Mouse (Mus musculus): ENCODE results near the gene Tlx2. TPM values are rescaled to one million over a fixed set of nuclear protein-coding genes. Genes with fewer than 3 reads are reported as not detected.

The Tlx2 gene
- polyA plus RNA-seq, 1 experiment: 0.11 TPM

DNA sequence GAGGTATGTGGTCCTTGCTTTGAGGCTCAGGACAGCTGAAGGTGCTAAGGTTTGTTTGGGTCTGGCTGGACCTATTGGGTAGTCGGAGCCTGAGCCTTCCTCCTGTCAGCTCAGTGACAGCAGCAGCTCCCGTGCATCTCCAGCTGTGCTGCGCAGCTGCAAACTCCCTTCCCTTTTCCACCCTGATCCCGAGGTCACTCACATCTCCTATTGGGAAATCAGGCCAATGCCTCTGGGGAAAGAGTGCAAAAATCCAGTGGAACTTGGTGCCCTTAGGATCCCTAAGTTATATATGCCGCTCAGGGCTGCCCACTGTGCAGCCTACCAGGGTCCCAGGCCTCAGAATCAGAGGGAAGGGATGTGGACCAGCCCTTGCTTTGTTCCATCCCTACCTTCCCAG is 13.4 kb upstream of the Tlx2 start:
- H3K27ac ChIP-seq (ENCODE audit: control insufficient read depth, insufficient read depth, low read length): no peak overlapping the region
- 75% methylated on average over 5 of the region's 5 CpGs for WGBS
- no peaks in the 10 kb centered on the region for H3K36me3 ChIP-seq (ENCODE audit: control insufficient read depth, insufficient read depth, low read length)
- peaks cover 19% of the 10 kb centered on the region for H3K27me3 ChIP-seq (ENCODE audit: control insufficient read depth, insufficient read depth, low read length)
- TF ChIP-seq POLR2A (IDR thresholded peaks at IDR 0.05; ENCODE audit: control insufficient read depth, extremely low read depth, insufficient read depth, low read length, poor library complexity): no peak
- TF ChIP-seq CTCF (IDR thresholded peaks at IDR 0.05; ENCODE audit: borderline replicate concordance, control insufficient read depth, extremely low read depth, insufficient read depth, low read length, poor library complexity): no peak
- peaks cover 11% of the 10 kb centered on the region for H3K4me1 ChIP-seq (replicated peaks; ENCODE audit: control insufficient read depth, insufficient read depth, low read length)
- no peak for DNase-seq
- H3K4me3 ChIP-seq (ENCODE audit: control insufficient read depth, insufficient read depth, low read length): no peak overlapping the region

DNA sequence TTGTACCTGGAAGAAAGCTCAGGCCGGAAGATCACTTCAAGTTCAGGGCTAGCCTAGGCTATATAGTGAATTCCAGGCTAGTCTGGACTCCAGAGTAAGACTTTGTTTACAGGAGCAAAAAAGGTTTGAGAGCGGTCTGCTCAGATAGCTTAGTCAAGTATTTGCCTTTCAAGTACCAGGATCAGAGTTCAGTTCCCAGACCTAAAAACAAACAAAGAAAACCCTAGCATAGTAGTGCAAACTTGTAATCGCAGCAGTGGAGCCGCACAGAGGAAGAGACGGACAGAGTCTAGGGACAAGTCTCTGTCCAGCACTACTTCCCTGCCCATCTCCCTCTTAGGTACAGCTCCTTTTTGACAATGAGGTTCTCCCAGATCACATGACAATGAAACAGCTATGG is 10.1 kb upstream of the Tlx2 start:
- no peak overlapping the region for H3K4me3 ChIP-seq (ENCODE audit: control insufficient read depth, insufficient read depth, low read length)
- DNase-seq: no peak
- peaks cover 11% of the 10 kb centered on the region for H3K4me1 ChIP-seq (replicated peaks; ENCODE audit: control insufficient read depth, insufficient read depth, low read length)
- no peak for TF ChIP-seq POLR2A (IDR thresholded peaks at IDR 0.05; ENCODE audit: control insufficient read depth, extremely low read depth, insufficient read depth, low read length, poor library complexity)
- TF ChIP-seq CTCF (IDR thresholded peaks at IDR 0.05; ENCODE audit: borderline replicate concordance, control insufficient read depth, extremely low read depth, insufficient read depth, low read length, poor library complexity): no peak
- 98% methylated on average over 5 of the region's 5 CpGs for WGBS
- no peaks in the 10 kb centered on the region for H3K36me3 ChIP-seq (ENCODE audit: control insufficient read depth, insufficient read depth, low read length)
- no peak overlapping the region for H3K27ac ChIP-seq (ENCODE audit: control insufficient read depth, insufficient read depth, low read length)
- H3K27me3 ChIP-seq (ENCODE audit: control insufficient read depth, insufficient read depth, low read length): peaks cover 3% of the 10 kb centered on the region; the same call in 1 of the 2 replicates

DNA sequence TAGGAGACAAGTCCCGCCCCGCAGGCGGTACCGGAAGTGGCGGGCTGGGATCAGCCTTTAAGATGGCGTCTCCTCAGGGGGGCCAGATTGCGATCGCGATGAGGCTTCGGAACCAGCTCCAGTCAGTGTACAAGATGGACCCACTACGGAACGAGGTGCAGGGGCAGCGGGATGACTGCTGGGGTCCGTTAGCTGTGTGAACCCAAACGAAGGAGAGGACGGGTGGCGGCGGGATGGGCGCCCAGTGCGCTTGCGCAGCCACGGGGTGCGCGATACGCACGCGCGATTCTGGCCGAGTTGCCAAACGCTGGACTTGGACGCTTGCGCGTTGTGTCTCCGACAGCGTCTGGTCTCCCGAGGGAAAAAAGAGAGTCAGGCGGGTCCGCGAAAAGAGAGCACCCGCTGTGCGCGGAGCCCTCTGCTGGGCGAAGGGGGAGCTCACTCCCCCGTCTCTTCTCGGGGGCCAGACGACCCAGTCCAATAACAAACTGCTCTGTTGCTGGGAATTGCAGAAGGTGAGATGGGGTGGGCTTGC is 8.3 kb upstream of the Tlx2 start:
- Histone ChIP-seq H3K27me3 (ENCODE audit: control insufficient read depth, insufficient read depth, low read length) (no peaks in the 10 kb centered on the region; the same call in 1 of the 2 replicates), H3K4me3 (ENCODE audit: control insufficient read depth, insufficient read depth, low read length) (peak overlapping the region; percentile 54), H3K27ac (ENCODE audit: control insufficient read depth, insufficient read depth, low read length) (0 out of 2 replicates have a peak overlapping the region, but pooled peaks have one; percentile 2), H3K36me3 (ENCODE audit: control insufficient read depth, insufficient read depth, low read length) (no peaks in the 10 kb centered on the region), H3K4me1 (replicated peaks; ENCODE audit: control insufficient read depth, insufficient read depth, low read length) (peaks cover 11% of the 10 kb centered on the region)
- DNase-seq: peak; percentile 99
- TF ChIP-seq CTCF (IDR thresholded peaks at IDR 0.05; ENCODE audit: borderline replicate concordance, control insufficient read depth, extremely low read depth, insufficient read depth, low read length, poor library complexity) (peak; percentile 73), POLR2A (IDR thresholded peaks at IDR 0.05; ENCODE audit: control insufficient read depth, extremely low read depth, insufficient read depth, low read length, poor library complexity) (peak; percentile 43)
- WGBS: under 1% methylated on average over 46 of the region's 46 CpGs

DNA sequence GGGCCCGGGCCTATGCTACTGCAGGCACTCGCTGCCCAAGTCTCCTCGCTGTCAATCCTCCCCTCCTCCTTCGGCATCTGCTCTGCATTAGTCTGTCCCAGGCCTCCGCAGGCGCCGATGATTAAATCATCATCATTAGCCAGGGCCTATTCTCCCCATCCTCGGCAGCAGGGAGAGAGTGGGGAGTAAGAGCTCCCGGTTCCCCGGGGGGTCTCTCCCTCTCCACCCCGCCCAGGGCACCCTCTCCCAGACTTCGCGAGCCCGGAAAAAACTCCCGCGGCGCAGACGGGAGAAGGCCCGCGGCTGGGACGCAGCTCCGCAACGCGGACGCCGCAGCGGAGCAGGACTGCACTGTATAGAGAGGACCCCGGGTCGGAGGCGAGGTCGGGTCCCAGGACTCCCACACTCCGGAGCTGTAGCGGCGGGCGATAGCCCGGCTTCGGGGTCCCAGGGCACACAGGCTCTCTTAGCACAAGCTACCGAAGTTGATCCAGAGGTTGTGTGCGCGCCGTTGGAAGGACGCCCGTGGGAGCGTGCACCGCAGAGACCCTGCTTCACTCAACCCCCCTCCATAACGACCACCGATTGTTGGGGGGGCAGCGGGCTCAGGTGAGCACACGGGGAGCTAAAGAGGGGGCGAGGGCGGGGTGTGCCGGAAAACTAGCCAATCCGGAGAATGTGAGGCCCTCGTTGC is 7.7 kb upstream of the Tlx2 start, which contains the start of gene Pcgf1:
Gene Pcgf1, plus strand, starts transcription at position 240 of the 694 bp plus-strand sequence.
- Histone ChIP-seq H3K27me3 (ENCODE audit: control insufficient read depth, insufficient read depth, low read length) (no peaks in the 10 kb centered on the region; the same call in 1 of the 2 replicates), H3K4me3 (ENCODE audit: control insufficient read depth, insufficient read depth, low read length) (peak within 1 kb of the TSS; percentile 54), H3K27ac (ENCODE audit: control insufficient read depth, insufficient read depth, low read length) (0 out of 2 replicates have a peak within 1 kb of the TSS, but pooled peaks have one; percentile 2), H3K36me3 (ENCODE audit: control insufficient read depth, insufficient read depth, low read length) (no peaks in the 10 kb centered on the region), H3K4me1 (replicated peaks; ENCODE audit: control insufficient read depth, insufficient read depth, low read length) (peaks cover 11% of the 10 kb centered on the region)
- DNase-seq: no peak
- TF ChIP-seq CTCF (IDR thresholded peaks at IDR 0.05; ENCODE audit: borderline replicate concordance, control insufficient read depth, extremely low read depth, insufficient read depth, low read length, poor library complexity) (no peak), POLR2A (IDR thresholded peaks at IDR 0.05; ENCODE audit: control insufficient read depth, extremely low read depth, insufficient read depth, low read length, poor library complexity) (no peak)
- 1% methylated on average over 54 of the region's 54 CpGs for WGBS

DNA sequence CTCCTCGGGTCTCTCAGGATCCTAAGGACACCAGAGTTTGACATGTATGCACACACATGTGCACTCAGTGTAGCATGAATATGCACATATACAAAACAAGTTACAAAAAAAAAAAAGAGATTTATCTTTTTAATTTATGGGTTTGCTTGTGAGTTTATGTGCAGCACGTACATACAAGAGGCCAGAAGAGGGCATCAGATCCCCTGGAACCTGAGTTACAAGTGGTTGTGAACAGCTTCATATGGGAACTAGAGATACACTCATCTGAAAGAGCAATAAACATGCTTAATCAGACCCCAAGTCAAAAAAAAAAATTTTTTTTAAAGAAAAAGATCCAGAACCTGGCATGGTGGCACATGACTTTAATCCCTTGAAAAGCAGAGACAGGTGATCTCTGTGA is 4.9 kb upstream of the Tlx2 start:
- Histone ChIP-seq H3K27ac (ENCODE audit: control insufficient read depth, insufficient read depth, low read length) (no peak overlapping the region), H3K36me3 (ENCODE audit: control insufficient read depth, insufficient read depth, low read length) (no peaks in the 10 kb centered on the region), H3K4me1 (replicated peaks; ENCODE audit: control insufficient read depth, insufficient read depth, low read length) (peaks cover 23% of the 10 kb centered on the region), H3K4me3 (ENCODE audit: control insufficient read depth, insufficient read depth, low read length) (no peak overlapping the region), H3K27me3 (ENCODE audit: control insufficient read depth, insufficient read depth, low read length) (peaks cover 24% of the 10 kb centered on the region)
- WGBS: 15% methylated on average over 2 of the region's 2 CpGs
- TF ChIP-seq CTCF (IDR thresholded peaks at IDR 0.05; ENCODE audit: borderline replicate concordance, control insufficient read depth, extremely low read depth, insufficient read depth, low read length, poor library complexity): no peak
- TF ChIP-seq POLR2A (IDR thresholded peaks at IDR 0.05; ENCODE audit: control insufficient read depth, extremely low read depth, insufficient read depth, low read length, poor library complexity): no peak
- no peak for DNase-seq

DNA sequence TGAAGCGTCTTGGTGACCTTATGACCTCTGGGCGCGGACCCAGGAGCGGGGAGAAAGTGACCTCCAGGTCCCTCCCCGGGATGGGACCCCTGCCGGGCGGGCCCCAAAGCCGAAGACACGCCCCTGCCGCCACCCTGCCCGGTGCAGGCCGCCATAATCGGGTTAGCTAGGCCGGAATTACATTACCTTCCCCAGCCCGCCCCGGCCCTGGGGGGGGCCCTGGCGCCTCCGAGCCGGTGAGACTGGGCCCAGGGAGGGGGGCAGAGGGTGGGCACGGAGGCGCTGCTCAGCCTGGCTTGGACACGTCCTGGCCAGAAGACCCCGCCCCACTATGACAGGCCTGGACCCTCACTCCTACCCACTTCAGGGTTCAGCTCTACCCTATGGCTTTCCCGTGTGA is 1.1 kb upstream of the Tlx2 start:
- Histone ChIP-seq H3K4me1 (replicated peaks; ENCODE audit: control insufficient read depth, insufficient read depth, low read length) (peaks cover 25% of the 10 kb centered on the region), H3K4me3 (ENCODE audit: control insufficient read depth, insufficient read depth, low read length) (no peak overlapping the region), H3K36me3 (ENCODE audit: control insufficient read depth, insufficient read depth, low read length) (no peaks in the 10 kb centered on the region), H3K27ac (ENCODE audit: control insufficient read depth, insufficient read depth, low read length) (no peak overlapping the region), H3K27me3 (ENCODE audit: control insufficient read depth, insufficient read depth, low read length) (peaks cover 45% of the 10 kb centered on the region)
- 7% methylated on average over 24 of the region's 24 CpGs for WGBS
- TF ChIP-seq POLR2A (IDR thresholded peaks at IDR 0.05; ENCODE audit: control insufficient read depth, extremely low read depth, insufficient read depth, low read length, poor library complexity) (no peak), CTCF (IDR thresholded peaks at IDR 0.05; ENCODE audit: borderline replicate concordance, control insufficient read depth, extremely low read depth, insufficient read depth, low read length, poor library complexity) (no peak)
- DNase-seq: no peak

Measured in thymus, adult 2 months (tissue).